In genomic region chr3:27573458-27573857, GRCm38 (mm10) we compare ENCODE assay signal across 11 mouse cellular contexts.
A peak's percentile ranks its signal among the peaks of the same experiment; 100 is the strongest.
DNase-seq lines count a peak whose midpoint lies in the region; ATAC-seq lines count a peak whose summit lies in the region.
"Had no signal": no experiment of that assay in that cellular context is flagged by ENCODE, and none has a peak within 500 bp of the region (broad histone marks: within the 10 kb centered on the region; RNA-seq: fewer than 3 reads in every experiment).

No protein-coding gene starts in this region.

- H3K9ac ChIP-seq in hindbrain, embryonic 12.5 days: no peak overlapping the region
- H3K9ac ChIP-seq in midbrain, embryonic 13.5 days (replicated peaks): no peak overlapping the region
- H3K9ac ChIP-seq in heart, embryonic 12.5 days: no peak overlapping the region

- H3K4me3 ChIP-seq in heart, embryonic 10.5 days: no peak overlapping the region
- H3K4me3 ChIP-seq in hindbrain, embryonic 12.5 days: no peak overlapping the region
- no peak overlapping the region for H3K4me3 ChIP-seq in midbrain, embryonic 13.5 days (replicated peaks)
- no peak overlapping the region for H3K4me3 ChIP-seq in heart, embryonic 12.5 days

- peak overlapping the region; percentile 5; the same call in 1 of the 2 replicates for H3K27ac ChIP-seq in heart, embryonic 10.5 days
- H3K27ac ChIP-seq in hindbrain, embryonic 12.5 days: peak overlapping the region; percentile 79
- H3K27ac ChIP-seq in midbrain, embryonic 13.5 days: peak overlapping the region; percentile 54
- H3K27ac ChIP-seq in heart, embryonic 12.5 days (ENCODE audit: poor library complexity, severe bottlenecking): no peak overlapping the region
- H3K27ac ChIP-seq: macrophage had no signal

- no peak for DNase-seq in heart, embryonic 10.5 days (ENCODE audit: low spot score)
- DNase-seq in heart, adult 8-10 months (ENCODE audit: low spot score): no peak
- peak; percentile 50 for DNase-seq in embryo, embryonic 11 days
- DNase-seq in spleen, postnatal 36 days (ENCODE audit: low spot score in 2 of 2): no peak
- DNase-seq in urinary bladder, adult 18-20 months (ENCODE audit: low spot score in 2 of 2): no peak
- DNase-seq: heart, postnatal 36 days had no signal

- 72% methylated on average over 11 of the region's 11 CpGs for WGBS in heart, embryonic 10.5 days
- 24% methylated on average over 11 of the region's 11 CpGs for WGBS in hindbrain, embryonic 12.5 days
- 34% methylated on average over 11 of the region's 11 CpGs for WGBS in midbrain, embryonic 13.5 days
- WGBS in heart, embryonic 12.5 days: 66% methylated on average over 11 of the region's 11 CpGs

- no peaks in the 10 kb centered on the region for H3K36me3 ChIP-seq in heart, embryonic 10.5 days
- H3K36me3 ChIP-seq in hindbrain, embryonic 12.5 days: no peaks in the 10 kb centered on the region
- no peaks in the 10 kb centered on the region for H3K36me3 ChIP-seq in midbrain, embryonic 13.5 days
- no peaks in the 10 kb centered on the region for H3K36me3 ChIP-seq in heart, embryonic 12.5 days

- ATAC-seq in hindbrain, embryonic 12.5 days (ENCODE audit: low FRiP score): peak; percentile 58; the same call in 1 of the 2 replicates
- ATAC-seq in midbrain, embryonic 13.5 days: peak; percentile 57; the same call in 1 of the 2 replicates
- no peak for ATAC-seq in heart, embryonic 12.5 days (ENCODE audit: insufficient number of reproducible peaks, low FRiP score)
- ATAC-seq: Patski had no signal

- no peaks in the 10 kb centered on the region for H3K9me3 ChIP-seq in heart, embryonic 10.5 days
- no peaks in the 10 kb centered on the region for H3K9me3 ChIP-seq in hindbrain, embryonic 12.5 days (replicated peaks)
- no peaks in the 10 kb centered on the region for H3K9me3 ChIP-seq in midbrain, embryonic 13.5 days
- no peaks in the 10 kb centered on the region for H3K9me3 ChIP-seq in heart, embryonic 12.5 days (replicated peaks)

- H3K4me2 ChIP-seq in hindbrain, embryonic 12.5 days (replicated peaks): peak overlapping the region; percentile 13; the same call in 1 of the 2 replicates
- no peak overlapping the region for H3K4me2 ChIP-seq in midbrain, embryonic 13.5 days (replicated peaks)
- no peak overlapping the region for H3K4me2 ChIP-seq in heart, embryonic 12.5 days

- no peaks in the 10 kb centered on the region for H3K27me3 ChIP-seq in heart, embryonic 10.5 days (ENCODE audit: insufficient read depth, poor library complexity, severe bottlenecking)
- no peaks in the 10 kb centered on the region for H3K27me3 ChIP-seq in hindbrain, embryonic 12.5 days
- H3K27me3 ChIP-seq in midbrain, embryonic 13.5 days: no peaks in the 10 kb centered on the region
- no peaks in the 10 kb centered on the region for H3K27me3 ChIP-seq in heart, embryonic 12.5 days (replicated peaks)
- H3K27me3 ChIP-seq: Patski had no signal

- peaks cover 36% of the 10 kb centered on the region for H3K4me1 ChIP-seq in heart, embryonic 10.5 days
- peaks cover 25% of the 10 kb centered on the region for H3K4me1 ChIP-seq in hindbrain, embryonic 12.5 days
- peaks cover 16% of the 10 kb centered on the region for H3K4me1 ChIP-seq in midbrain, embryonic 13.5 days (replicated peaks)
- H3K4me1 ChIP-seq in heart, embryonic 12.5 days (replicated peaks): peaks cover 34% of the 10 kb centered on the region
